Mouse (Mus musculus): ENCODE data around the gene Slc35c1.
"Not testable (repeated sequence)": the region's sequence is repeated elsewhere in the genome, so short reads cannot be mapped to it uniquely, and the experiment has no call there.

Slc35c1 gene

GRCm38 (mm10) chr2:92476580-92476979 lies 16.2 kb upstream of the Slc35c1 start:
- not testable (repeated sequence) for DNase-seq (ENCODE audit: low read depth in 1 of 2, low spot score in 2 of 2)

- no peak for DNase-seq (ENCODE audit: low read depth in 1 of 2, low spot score in 2 of 2)
Observed at GRCm38 (mm10) chr2:92475711-92476110, 15.4 kb upstream of the Slc35c1 start.

- DNase-seq (ENCODE audit: low read depth in 1 of 2, low spot score in 2 of 2): no peak
Observed at GRCm38 (mm10) chr2:92474920-92475319, 14.6 kb upstream of the Slc35c1 start.

GRCm38 (mm10) chr2:92471886-92472670 lies 11.7 kb upstream of the Slc35c1 start:
- no peak for DNase-seq (ENCODE audit: low read depth in 1 of 2, low spot score in 2 of 2)

GRCm38 (mm10) chr2:92464690-92465089 lies 4.4 kb upstream of the Slc35c1 start:
- no peak for DNase-seq (ENCODE audit: low read depth in 1 of 2, low spot score in 2 of 2)

- no peak for DNase-seq (ENCODE audit: low read depth in 1 of 2, low spot score in 2 of 2)
Observed at GRCm38 (mm10) chr2:92461215-92461614, 877 bp upstream of the Slc35c1 start.

- peak; percentile 44 to 63 for DNase-seq (ENCODE audit: low read depth in 1 of 2, low spot score in 2 of 2)
Observed at GRCm38 (mm10) chr2:92459141-92459920, 1.0 kb downstream of the Slc35c1 start.

- no peak for DNase-seq (ENCODE audit: low read depth in 1 of 2, low spot score in 2 of 2)
Observed at GRCm38 (mm10) chr2:92458481-92458880, 1.9 kb downstream of the Slc35c1 start.

- no peak for DNase-seq (ENCODE audit: low read depth in 1 of 2, low spot score in 2 of 2)
Observed at GRCm38 (mm10) chr2:92456970-92457530, 3.3 kb downstream of the Slc35c1 start.

GRCm38 (mm10) chr2:92455704-92456103 lies 4.6 kb downstream of the Slc35c1 start:
- no peak for DNase-seq (ENCODE audit: low read depth in 1 of 2, low spot score in 2 of 2)

- DNase-seq (ENCODE audit: low read depth in 1 of 2, low spot score in 2 of 2): no peak
Observed at GRCm38 (mm10) chr2:92454166-92454565, 6.2 kb downstream of the Slc35c1 start.

GRCm38 (mm10) chr2:92451126-92451525 lies 9.2 kb downstream of the Slc35c1 start:
- no peak for DNase-seq (ENCODE audit: low read depth in 1 of 2, low spot score in 2 of 2)

- no peak for DNase-seq (ENCODE audit: low read depth in 1 of 2, low spot score in 2 of 2)
Observed at GRCm38 (mm10) chr2:92447121-92447740, 13.1 kb downstream of the Slc35c1 start.

GRCm38 (mm10) chr2:92446656-92447055 lies 13.7 kb downstream of the Slc35c1 start:
- DNase-seq (ENCODE audit: low read depth in 1 of 2, low spot score in 2 of 2): no peak

- DNase-seq (ENCODE audit: low read depth in 1 of 2, low spot score in 2 of 2): no peak
Observed at GRCm38 (mm10) chr2:92445890-92446289, 14.4 kb downstream of the Slc35c1 start.

GRCm38 (mm10) chr2:92444376-92444775 lies 16.0 kb downstream of the Slc35c1 start:
- DNase-seq (ENCODE audit: low read depth in 1 of 2, low spot score in 2 of 2): no peak

- DNase-seq (ENCODE audit: low read depth in 1 of 2, low spot score in 2 of 2): no peak
Observed at GRCm38 (mm10) chr2:92443313-92443712, 17.0 kb downstream of the Slc35c1 start.

- DNase-seq (ENCODE audit: low read depth in 1 of 2, low spot score in 2 of 2): no peak
Observed at GRCm38 (mm10) chr2:92442419-92443001, 17.8 kb downstream of the Slc35c1 start.

GRCm38 (mm10) chr2:92440432-92440831 lies 19.9 kb downstream of the Slc35c1 start:
- DNase-seq (ENCODE audit: low read depth in 1 of 2, low spot score in 2 of 2): no peak

GRCm38 (mm10) chr2:92438567-92438966 lies 21.8 kb downstream of the Slc35c1 start:
- DNase-seq (ENCODE audit: low read depth in 1 of 2, low spot score in 2 of 2): no peak

- peak; percentile 34 to 66 for DNase-seq (ENCODE audit: low read depth in 1 of 2, low spot score in 2 of 2)
Observed at GRCm38 (mm10) chr2:92437875-92438274, 22.5 kb downstream of the Slc35c1 start.
